Mouse (Mus musculus): Measurements from ENCODE around the gene Klf17. TPM values are rescaled to one million over a fixed set of nuclear protein-coding genes. Genes with fewer than 3 reads are reported as not detected.
A peak's percentile ranks its signal among the peaks of the same experiment; 100 is the strongest.

Gene Klf17
- total and polyA plus RNA-seq, 3 experiments = not detected

DNA sequence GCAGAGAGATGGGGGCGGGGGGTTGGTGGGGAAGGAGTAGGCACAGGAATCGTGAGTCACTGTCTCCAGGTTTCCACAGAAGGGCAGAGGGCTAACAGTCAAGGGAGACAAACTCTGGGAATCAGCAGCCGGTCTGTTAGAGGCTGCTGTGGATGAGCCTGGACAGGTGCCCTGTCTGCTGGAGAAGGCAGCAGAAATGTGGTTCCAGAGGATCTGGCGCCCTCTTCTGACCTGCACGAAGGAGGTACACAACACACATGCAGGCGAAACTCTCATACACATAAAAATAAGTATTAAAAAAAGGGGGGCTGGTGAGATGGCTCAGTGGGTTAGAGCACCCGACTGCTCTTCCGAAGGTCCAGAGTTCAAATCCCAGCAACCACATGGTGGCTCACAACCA lies 27.9 kb downstream of the Klf17 start:
- Histone ChIP-seq H3K79me2 (ENCODE audit: control insufficient read depth, insufficient read depth, low read length, poor library complexity) (no peaks in the 10 kb centered on the region), H3K36me3 (ENCODE audit: control insufficient read depth in 1 of 2, insufficient read depth in 2 of 2, low read length in 2 of 2) (no peaks in the 10 kb centered on the region), H3K27ac (ENCODE audit: control insufficient read depth, low read depth, low read length) (no peak overlapping the region), H3K4me3 (ENCODE audit: control insufficient read depth in 1 of 2, insufficient read depth in 1 of 2, low read depth in 2 of 2, low read length in 2 of 2) (no peak overlapping the region), H3K9me3 (replicated peaks; ENCODE audit: insufficient read depth, low read length) (no peaks in the 10 kb centered on the region), H3K27me3 (ENCODE audit: control insufficient read depth in 1 of 2, insufficient read depth in 2 of 2, low read length in 2 of 2) (peaks cover 2 to 6% of the 10 kb centered on the region in 2 experiments), H3K9ac (ENCODE audit: control insufficient read depth, low read depth, low read length, poor library complexity, severe bottlenecking) (no peak overlapping the region), H3K4me1 (ENCODE audit: control insufficient read depth in 1 of 2, insufficient read depth in 2 of 2, low read length in 2 of 2) (no peaks in the 10 kb centered on the region)
- TF ChIP-seq EP300 (IDR thresholded peaks at IDR 0.05; ENCODE audit: low read depth in 1 of 2, low read length in 2 of 2) (no peak), RAD21 (IDR thresholded peaks at IDR 0.05; ENCODE audit: low read depth, low read length) (peak; percentile 56), ZC3H11A (IDR thresholded peaks at IDR 0.05; ENCODE audit: low read depth, low read length) (peak; percentile 28; the same call in 1 of the 2 replicates), BHLHE40 (IDR thresholded peaks at IDR 0.05; ENCODE audit: borderline replicate concordance, low read depth, low read length) (no peak), SMC3 (IDR thresholded peaks at IDR 0.05; ENCODE audit: low read depth, low read length) (peak; percentile 52), TBP (IDR thresholded peaks at IDR 0.05; ENCODE audit: low read depth, low read length) (no peak), CTCF (IDR thresholded peaks at IDR 0.05 in 2 of 3, conservative IDR thresholded peaks at IDR 0.05 in 1 of 3; ENCODE audit: control insufficient read depth in 1 of 3, insufficient read depth in 1 of 3, low read depth in 2 of 3, low read length in 3 of 3, poor library complexity in 1 of 3, severe bottlenecking in 1 of 3) (peak; percentile 7 to 63 (median 56); a peak in 4 of 6 replicates)
- DNase-seq (ENCODE audit: low read depth, low spot score) = peak; percentile 50

- Histone ChIP-seq H3K4me3 (ENCODE audit: control insufficient read depth in 1 of 2, insufficient read depth in 1 of 2, low read depth in 2 of 2, low read length in 2 of 2) (no peak overlapping the region), H3K36me3 (ENCODE audit: control insufficient read depth in 1 of 2, insufficient read depth in 2 of 2, low read length in 2 of 2) (no peaks in the 10 kb centered on the region), H3K27me3 (ENCODE audit: control insufficient read depth in 1 of 2, insufficient read depth in 2 of 2, low read length in 2 of 2) (peaks cover 0 to 1% of the 10 kb centered on the region in 2 experiments; a peak in 3 of 4 replicates), H3K79me2 (ENCODE audit: control insufficient read depth, insufficient read depth, low read length, poor library complexity) (no peaks in the 10 kb centered on the region), H3K9ac (ENCODE audit: control insufficient read depth, low read depth, low read length, poor library complexity, severe bottlenecking) (no peak overlapping the region), H3K9me3 (replicated peaks; ENCODE audit: insufficient read depth, low read length) (no peaks in the 10 kb centered on the region), H3K27ac (ENCODE audit: control insufficient read depth, low read depth, low read length) (no peak overlapping the region), H3K4me1 (ENCODE audit: control insufficient read depth in 1 of 2, insufficient read depth in 2 of 2, low read length in 2 of 2) (no peaks in the 10 kb centered on the region)
- TF ChIP-seq GABPA (IDR thresholded peaks at IDR 0.05; ENCODE audit: low read depth, low read length) = no peak
- DNase-seq (ENCODE audit: low read depth, low spot score) = no peak
Measured at GRCm38 (mm10) chr4:117731926-117732325, 33.5 kb downstream of the Klf17 start.

- Histone ChIP-seq H3K4me3 (ENCODE audit: control insufficient read depth in 1 of 2, insufficient read depth in 1 of 2, low read depth in 2 of 2, low read length in 2 of 2) (no peak within 1 kb of the TSS), H3K9me3 (replicated peaks; ENCODE audit: insufficient read depth, low read length) (no peaks in the 10 kb centered on the region), H3K27me3 (ENCODE audit: control insufficient read depth in 1 of 2, insufficient read depth in 2 of 2, low read length in 2 of 2) (peaks cover 10 to 13% of the 10 kb centered on the region in 2 experiments), H3K9ac (ENCODE audit: control insufficient read depth, low read depth, low read length, poor library complexity, severe bottlenecking) (no peak within 1 kb of the TSS), H3K4me1 (ENCODE audit: control insufficient read depth in 1 of 2, insufficient read depth in 2 of 2, low read length in 2 of 2) (no peaks in the 10 kb centered on the region), H3K36me3 (ENCODE audit: control insufficient read depth in 1 of 2, insufficient read depth in 2 of 2, low read length in 2 of 2) (no peaks in the 10 kb centered on the region), H3K27ac (ENCODE audit: control insufficient read depth, low read depth, low read length) (no peak within 1 kb of the TSS), H3K79me2 (ENCODE audit: control insufficient read depth, insufficient read depth, low read length, poor library complexity) (no peaks in the 10 kb centered on the region)
- TF ChIP-seq SMC3 (IDR thresholded peaks at IDR 0.05; ENCODE audit: low read depth, low read length) = no peak
- TF ChIP-seq EP300 (IDR thresholded peaks at IDR 0.05; ENCODE audit: low read depth in 1 of 2, low read length in 2 of 2) = no peak
- no peak for DNase-seq (ENCODE audit: low read depth, low spot score)
Measured at GRCm38 (mm10) chr4:117724112-117724511, 41.3 kb downstream of the Klf17 start, which contains the start of gene Gm12845. TSS of gene Gm12845 (plus strand) at chr4:117724412.
